Mouse (Mus musculus) lung, adult 2 months (tissue): ENCODE results near the gene Homez.

Experiments
- CTCF ChIP-seq: fragments of 200-500 bp; IDR thresholded peaks from 2 replicates; pipeline ENCODE4 v1.5.1; 2011; ENCODE audit warnings: mild to moderate bottlenecking, low read length, control low read depth; ENCODE audit not compliant: insufficient read depth
- POLR2A ChIP-seq: fragments of 200-500 bp; IDR thresholded peaks from 2 replicates; pipeline ENCODE4 v1.6.1; 2011; ENCODE audit warnings: low read depth, mild to moderate bottlenecking, control low read depth, low read length, borderline replicate concordance; ENCODE audit errors: extremely low read depth

- no peak for TF ChIP-seq POLR2A
- no peak for TF ChIP-seq CTCF
Observed at GRCm38 (mm10) chr14:54808718-54809667, 61.8 kb downstream of the Homez start.
